Mouse (Mus musculus) embryonic facial prominence, embryonic 12.5 days (tissue): ENCODE measurements around the gene Tmem140. TPM values are rescaled to one million over a fixed set of nuclear protein-coding genes. Genes with fewer than 3 reads are reported as not detected.
A peak's percentile ranks its signal among the peaks of the same experiment; 100 is the strongest.

ENCODE experiments used
- ATAC-seq: fragments of 200-750 bp; cut with Nextera tagmentation; 2 replicates; pipeline ENCODE4 v1.8.0; 2017; ENCODE audit not compliant: insufficient number of reproducible peaks, insufficient read depth, low FRiP score, low TSS enrichment
- H3K27ac ChIP-seq: fragments of 300-500 bp; sonication (generic); 2 replicates; pipeline ENCODE4 v1.5.1; 2016; ENCODE audit warnings: mild to moderate bottlenecking
- H3K27me3 ChIP-seq: fragments of 300-500 bp; sonication (generic); 2 replicates; pipeline ENCODE4 v1.6.1; 2016; ENCODE audit warnings: mild to moderate bottlenecking, moderate library complexity
- H3K36me3 ChIP-seq: fragments of 300-500 bp; sonication (generic); 2 replicates; pipeline ENCODE4 v1.6.1; 2016; ENCODE audit warnings: mild to moderate bottlenecking
- H3K4me1 ChIP-seq: fragments of 300-500 bp; sonication (generic); 2 replicates; pipeline ENCODE4 v1.6.1; 2016
- H3K4me2 ChIP-seq: fragments of 300-500 bp; sonication (generic); replicated peaks from 2 replicates; pipeline ENCODE4 v1.6.1; 2016; ENCODE audit warnings: mild to moderate bottlenecking, moderate library complexity
- H3K4me3 ChIP-seq: fragments of 300-500 bp; sonication (generic); 2 replicates; pipeline ENCODE4 v1.5.1; 2016; ENCODE audit warnings: mild to moderate bottlenecking
- H3K9ac ChIP-seq: fragments of 300-500 bp; sonication (generic); 2 replicates; pipeline ENCODE4 v1.6.1; 2016; ENCODE audit warnings: mild to moderate bottlenecking, moderate library complexity
- H3K9me3 ChIP-seq: fragments of 300-500 bp; sonication (generic); 2 replicates; pipeline ENCODE4 v1.6.1; 2016; ENCODE audit warnings: mild to moderate bottlenecking, moderate library complexity
- WGBS: fragments of 180-500 bp; shearing (Covaris S2); methylation state at CpG from one replicate; pipeline ENCODE4 v1.1.7; 2016; 5-methylcytosine and 5-hydroxymethylcytosine counted together
- polyA plus RNA-seq: library from polyadenylated mRNA; unstranded; fragments of >200 nt; fragmentation: Nextera tagmentation; extraction: Ambion mirVana; gene quantifications from 2 replicates; pipeline ENCODE4 v1.2.1, GENCODE M21; 2016

Gene Tmem140
- 2.0 and 2.6 TPM in 2 replicates for polyA plus RNA-seq

DNA sequence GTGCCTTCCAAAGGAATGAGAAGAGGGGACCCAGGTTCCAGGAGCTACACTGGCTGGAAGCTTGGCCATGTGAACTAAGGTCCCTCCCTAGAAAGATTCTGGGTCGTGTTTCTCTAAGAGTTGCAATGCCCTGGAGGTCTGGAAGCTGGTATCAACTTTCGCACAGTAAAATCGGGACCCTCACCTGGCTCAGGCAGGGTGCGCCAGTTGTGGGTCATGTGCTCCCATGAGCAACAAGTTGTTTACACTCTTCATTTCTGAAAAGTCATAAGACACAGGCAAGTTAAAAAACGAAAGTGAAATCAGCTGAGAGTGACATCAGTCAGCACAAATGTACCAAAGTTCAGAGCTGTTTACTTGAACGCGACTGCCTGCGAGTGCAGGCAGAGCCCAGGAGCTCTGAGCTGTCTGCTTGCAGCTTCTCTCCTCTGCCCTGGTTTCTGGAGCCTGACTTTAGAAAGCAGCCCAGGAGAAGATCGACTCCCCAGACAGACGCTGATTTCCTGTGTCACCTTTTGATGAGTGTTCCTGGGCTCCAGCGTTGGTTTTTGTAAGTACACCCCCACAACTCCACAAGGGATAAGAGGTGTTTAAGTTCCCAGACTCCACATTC lies at the start of gene Tmem140:
Tmem140 (plus strand) TSS at position 356 of the 613 bp plus-strand sequence.
- Histone ChIP-seq H3K27ac (0 out of 2 replicates have a peak within 1 kb of the TSS, but pooled peaks have one; percentile 69), H3K4me1 (peaks cover 17% of the 10 kb centered on the region), H3K9me3 (no peaks in the 10 kb centered on the region), H3K36me3 (no peaks in the 10 kb centered on the region), H3K4me2 (peak within 1 kb of the TSS; percentile 19), H3K27me3 (no peaks in the 10 kb centered on the region), H3K4me3 (no peak within 1 kb of the TSS), H3K9ac (no peak within 1 kb of the TSS)
- 34% methylated on average over 11 of the region's 11 CpGs for WGBS
- ATAC-seq = no peak

DNA sequence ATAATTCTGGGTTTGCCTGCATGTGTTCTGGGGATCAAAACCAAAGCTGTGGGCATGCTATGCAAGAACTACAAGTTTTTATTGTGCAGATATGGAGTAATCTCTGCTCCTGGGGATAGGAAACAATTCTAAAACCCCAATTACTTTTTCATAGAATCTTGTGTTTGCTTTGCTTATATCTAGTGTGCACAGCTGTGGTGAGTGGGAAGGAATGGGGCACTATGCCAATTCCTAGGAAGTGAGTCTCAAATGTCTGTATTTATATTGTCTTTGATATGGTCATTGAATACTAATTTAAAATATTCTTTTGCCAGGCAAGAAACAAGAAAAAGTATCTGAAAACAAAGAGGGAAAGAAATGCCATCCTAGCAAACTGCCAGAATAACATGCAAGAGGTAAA lies 38.5 kb upstream of the Tmem140 start:
- no peaks in the 10 kb centered on the region for H3K36me3 ChIP-seq
- H3K27ac ChIP-seq = no peak overlapping the region

DNA sequence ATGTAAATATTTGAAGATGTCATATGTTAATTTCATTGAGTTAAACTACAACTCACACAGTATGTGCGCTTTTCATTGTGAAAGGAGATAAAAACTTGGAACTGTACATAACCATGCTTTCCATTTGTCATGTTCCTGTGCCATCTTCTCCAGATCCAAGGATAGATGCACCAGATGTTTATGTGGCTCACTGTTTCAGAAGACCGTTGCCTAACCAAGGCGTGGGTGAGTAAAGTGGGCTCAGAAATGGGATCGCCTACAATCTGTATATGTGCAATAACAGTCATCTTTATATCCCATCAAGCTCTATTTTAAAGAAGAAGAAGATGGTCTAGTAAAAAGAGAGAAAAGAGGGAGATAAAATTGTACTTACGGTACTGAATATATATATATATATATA lies 30.6 kb upstream of the Tmem140 start:
- H3K27ac ChIP-seq = no peak overlapping the region
- H3K4me1 ChIP-seq = no peaks in the 10 kb centered on the region
- WGBS = 95% methylated on average over 5 of the region's 5 CpGs
- H3K4me3 ChIP-seq = no peak overlapping the region
- ATAC-seq = no peak
- H3K9me3 ChIP-seq = no peaks in the 10 kb centered on the region
- no peaks in the 10 kb centered on the region for H3K36me3 ChIP-seq
- H3K27me3 ChIP-seq = no peaks in the 10 kb centered on the region
- no peak overlapping the region for H3K4me2 ChIP-seq
- no peak overlapping the region for H3K9ac ChIP-seq

More for the DNA sequence above, 38.5 kb upstream of the Tmem140 start:
- H3K9ac ChIP-seq = no peak overlapping the region
- H3K27me3 ChIP-seq = no peaks in the 10 kb centered on the region
- no peak overlapping the region for H3K4me3 ChIP-seq
- no peak for ATAC-seq
- H3K9me3 ChIP-seq = no peaks in the 10 kb centered on the region
- no peaks in the 10 kb centered on the region for H3K4me1 ChIP-seq
- no peak overlapping the region for H3K4me2 ChIP-seq

DNA sequence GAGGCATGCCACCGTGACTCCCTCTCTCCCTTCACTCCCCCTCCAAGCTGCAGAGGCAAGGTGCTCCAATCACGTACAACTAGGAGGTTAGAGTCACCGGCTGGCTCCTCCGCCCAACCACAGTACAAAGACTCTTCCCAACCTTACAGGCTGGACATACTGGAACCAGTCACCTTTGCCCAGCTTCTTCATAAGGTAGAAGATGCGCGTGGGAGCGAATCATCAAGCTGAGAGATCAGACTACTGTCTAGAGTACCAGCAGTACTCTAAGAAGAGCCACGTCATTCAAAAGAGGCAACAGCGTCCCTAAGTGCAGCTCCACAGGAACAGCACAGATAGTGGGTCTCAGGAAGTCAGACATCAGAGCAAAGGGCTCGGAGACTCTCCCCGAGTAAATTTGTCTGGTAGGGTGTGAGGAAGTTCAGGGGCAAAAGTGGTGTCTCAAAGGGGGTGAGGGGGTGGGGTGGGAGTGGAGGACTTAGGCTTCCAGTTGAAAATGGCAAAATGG lies 1.3 kb upstream of the Tmem140 start:
- Histone ChIP-seq H3K4me3 (no peak overlapping the region), H3K9me3 (no peaks in the 10 kb centered on the region), H3K36me3 (no peaks in the 10 kb centered on the region), H3K4me1 (peaks cover 12% of the 10 kb centered on the region; the same call in 1 of the 2 replicates), H3K27me3 (no peaks in the 10 kb centered on the region), H3K27ac (no peak overlapping the region), H3K4me2 (no peak overlapping the region), H3K9ac (no peak overlapping the region)
- WGBS = 90% methylated on average over 11 of the region's 11 CpGs
- no peak for ATAC-seq

DNA sequence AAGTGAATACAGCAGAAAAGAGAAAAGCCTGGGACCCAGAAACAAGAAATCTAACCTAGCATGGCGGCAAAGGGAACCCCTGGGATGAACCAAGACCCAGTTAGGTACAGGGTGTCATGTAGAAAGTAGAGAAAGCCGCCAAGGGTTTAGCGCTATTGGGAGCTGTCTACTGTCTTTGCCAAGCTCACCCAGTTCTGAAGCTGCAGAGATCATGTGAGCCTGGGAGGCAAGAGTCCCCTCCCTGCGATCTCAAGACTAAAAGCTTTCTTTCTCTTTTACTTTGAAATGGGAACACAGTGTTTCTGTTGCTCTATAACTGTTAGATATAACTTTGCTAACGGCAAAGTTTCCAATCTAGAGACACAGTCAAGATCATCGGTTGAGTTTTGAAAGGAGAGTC lies 565 bp upstream of the Tmem140 start:
- 93% methylated on average over 6 of the region's 6 CpGs for WGBS

DNA sequence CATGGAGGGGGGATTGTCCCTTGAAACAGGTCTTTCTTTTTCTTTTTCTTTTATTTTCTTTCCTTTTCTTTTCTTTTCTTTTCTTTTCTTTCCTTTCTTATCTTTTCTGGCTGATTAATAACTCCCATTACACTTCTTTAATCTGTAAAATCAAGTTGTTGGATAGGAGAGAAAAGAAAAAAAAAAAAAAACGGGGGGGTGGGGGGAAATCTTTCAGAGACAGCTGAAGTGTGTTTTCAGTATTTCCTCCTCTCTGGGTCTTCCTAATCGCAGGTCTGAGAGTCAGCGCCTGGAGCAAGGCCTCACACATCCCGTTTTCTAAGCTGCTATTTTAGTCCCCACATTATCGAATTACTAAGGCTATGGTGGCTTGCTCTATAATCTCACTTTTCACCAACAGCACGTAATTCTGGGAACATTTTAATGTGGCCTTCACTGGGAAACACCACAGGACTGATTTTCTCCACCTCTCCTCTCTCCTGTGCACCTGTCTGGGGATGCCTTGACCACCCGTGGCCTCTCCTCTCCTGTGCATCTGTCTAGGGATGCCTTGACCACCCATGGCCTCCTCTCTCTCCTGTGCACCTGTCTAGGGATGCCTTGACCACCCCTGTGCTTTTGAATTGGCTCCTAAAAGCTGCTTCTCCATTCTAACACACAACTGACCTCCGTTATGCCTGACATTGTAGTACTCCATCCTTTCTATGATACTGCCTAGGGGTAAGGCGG lies 1.0 kb downstream of the Tmem140 start:
- no peak for ATAC-seq
- Histone ChIP-seq H3K27ac (no peak overlapping the region), H3K4me1 (peaks cover 17% of the 10 kb centered on the region), H3K27me3 (no peaks in the 10 kb centered on the region), H3K9ac (no peak overlapping the region), H3K4me3 (no peak overlapping the region), H3K4me2 (no peak overlapping the region), H3K36me3 (no peaks in the 10 kb centered on the region), H3K9me3 (no peaks in the 10 kb centered on the region)
- 48% methylated on average over 9 of the region's 9 CpGs for WGBS

More for the DNA sequence above, 565 bp upstream of the Tmem140 start:
- no peaks in the 10 kb centered on the region for H3K9me3 ChIP-seq
- H3K4me1 ChIP-seq = peaks cover 17% of the 10 kb centered on the region
- H3K4me3 ChIP-seq = no peak overlapping the region
- H3K27ac ChIP-seq = no peak overlapping the region
- no peaks in the 10 kb centered on the region for H3K36me3 ChIP-seq
- no peak overlapping the region for H3K9ac ChIP-seq
- no peak for ATAC-seq
- H3K27me3 ChIP-seq = no peaks in the 10 kb centered on the region
- no peak overlapping the region; the same call in 1 of the 2 replicates for H3K4me2 ChIP-seq

DNA sequence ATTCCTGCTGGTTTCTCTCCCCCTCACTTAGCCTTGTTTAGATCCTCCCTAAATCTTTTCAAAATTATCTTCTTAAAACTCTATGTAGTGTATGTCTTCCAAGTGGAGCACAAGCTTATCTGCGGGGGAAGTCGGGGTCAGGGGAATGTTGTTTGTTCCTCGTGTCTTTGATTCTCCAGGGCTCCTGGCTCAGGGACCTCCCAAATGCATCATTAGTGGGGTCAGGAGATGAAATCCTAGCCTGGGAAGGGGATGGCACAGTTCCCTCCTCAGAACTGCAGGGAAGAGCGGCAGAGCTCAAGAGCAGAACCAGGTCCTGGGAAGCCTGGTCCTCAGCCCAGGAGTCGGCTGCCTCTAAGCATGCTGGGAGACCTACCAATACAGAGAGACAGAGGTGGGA lies 2.3 kb downstream of the Tmem140 start:
- Histone ChIP-seq H3K4me2 (no peak overlapping the region), H3K27me3 (no peaks in the 10 kb centered on the region), H3K4me1 (peaks cover 17% of the 10 kb centered on the region), H3K4me3 (no peak overlapping the region), H3K36me3 (no peaks in the 10 kb centered on the region), H3K9me3 (no peaks in the 10 kb centered on the region), H3K9ac (no peak overlapping the region), H3K27ac (no peak overlapping the region)
- ATAC-seq = no peak
- 54% methylated on average over 5 of the region's 5 CpGs for WGBS

DNA sequence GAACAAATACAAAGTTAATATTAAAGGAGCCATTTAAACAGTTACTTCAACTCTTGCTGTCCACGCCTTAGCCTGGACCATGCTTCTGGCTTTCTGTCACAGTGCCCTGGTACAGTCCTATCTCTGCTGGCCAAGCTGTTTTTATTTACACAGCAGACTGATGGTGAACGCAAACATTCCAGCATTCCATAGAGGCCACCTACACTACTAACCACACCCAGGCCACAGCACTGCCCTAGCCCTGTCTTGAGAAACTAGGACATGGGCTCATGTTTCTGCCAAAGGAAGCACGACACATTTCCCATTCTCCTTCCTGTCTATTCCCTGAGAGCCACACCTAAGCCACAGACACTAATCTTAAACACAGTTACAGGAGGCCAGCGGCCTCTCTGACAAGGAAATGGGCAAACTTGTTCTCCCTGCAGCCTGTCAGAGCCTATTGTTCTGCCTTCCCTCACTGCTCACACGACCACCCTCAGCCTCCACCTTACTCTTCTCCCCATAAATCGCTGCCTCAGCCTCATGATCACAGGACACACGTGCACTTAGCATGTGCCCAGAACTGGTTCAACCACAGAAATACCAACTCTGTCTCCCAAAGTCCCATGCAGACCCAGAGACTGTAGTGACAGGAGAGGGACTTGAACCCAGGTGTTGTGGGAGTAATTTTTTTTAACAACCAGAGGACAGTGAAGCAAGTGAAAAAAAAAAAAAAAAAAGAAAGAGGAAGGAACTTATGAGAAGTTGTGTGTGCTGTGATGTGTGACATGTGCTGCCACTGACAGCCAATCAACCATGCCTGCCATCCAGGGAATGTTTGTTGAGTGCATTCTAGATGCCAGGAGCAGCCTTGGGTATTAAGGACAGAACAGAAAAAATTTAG lies 3.0 kb downstream of the Tmem140 start:
- Histone ChIP-seq H3K27ac (no peak overlapping the region), H3K36me3 (no peaks in the 10 kb centered on the region), H3K4me2 (no peak overlapping the region), H3K27me3 (no peaks in the 10 kb centered on the region), H3K9ac (no peak overlapping the region), H3K4me3 (no peak overlapping the region), H3K9me3 (no peaks in the 10 kb centered on the region), H3K4me1 (peaks cover 21% of the 10 kb centered on the region)
- 52% methylated on average over 7 of the region's 7 CpGs for WGBS
- no peak for ATAC-seq

DNA sequence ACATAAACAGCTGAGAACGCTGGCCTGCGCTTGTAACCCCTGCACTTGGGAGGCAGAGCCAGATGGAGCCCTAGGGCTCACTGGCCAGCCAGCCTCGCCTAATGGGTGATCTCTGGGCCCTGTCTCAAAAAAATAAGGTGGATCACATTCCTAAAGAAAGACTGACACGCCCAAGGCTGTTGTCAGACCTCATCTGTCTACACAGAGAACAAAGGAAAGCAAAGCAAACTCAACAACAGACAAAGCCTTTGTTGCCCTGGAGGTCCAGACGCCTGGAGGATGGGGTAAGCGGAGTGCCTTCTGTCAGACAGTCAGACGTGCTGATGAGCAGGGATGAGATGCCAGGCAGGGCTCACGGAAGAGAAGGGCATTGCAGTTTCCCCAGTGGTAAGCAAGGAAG lies 3.8 kb downstream of the Tmem140 start:
- no peaks in the 10 kb centered on the region for H3K9me3 ChIP-seq
- no peak overlapping the region for H3K9ac ChIP-seq
- H3K4me3 ChIP-seq = no peak overlapping the region
- no peaks in the 10 kb centered on the region for H3K36me3 ChIP-seq
- H3K4me2 ChIP-seq = no peak overlapping the region
- no peak overlapping the region for H3K27ac ChIP-seq
- peaks cover 23% of the 10 kb centered on the region for H3K4me1 ChIP-seq
- no peak for ATAC-seq
- 36% methylated on average over 8 of the region's 8 CpGs for WGBS
- H3K27me3 ChIP-seq = no peaks in the 10 kb centered on the region

DNA sequence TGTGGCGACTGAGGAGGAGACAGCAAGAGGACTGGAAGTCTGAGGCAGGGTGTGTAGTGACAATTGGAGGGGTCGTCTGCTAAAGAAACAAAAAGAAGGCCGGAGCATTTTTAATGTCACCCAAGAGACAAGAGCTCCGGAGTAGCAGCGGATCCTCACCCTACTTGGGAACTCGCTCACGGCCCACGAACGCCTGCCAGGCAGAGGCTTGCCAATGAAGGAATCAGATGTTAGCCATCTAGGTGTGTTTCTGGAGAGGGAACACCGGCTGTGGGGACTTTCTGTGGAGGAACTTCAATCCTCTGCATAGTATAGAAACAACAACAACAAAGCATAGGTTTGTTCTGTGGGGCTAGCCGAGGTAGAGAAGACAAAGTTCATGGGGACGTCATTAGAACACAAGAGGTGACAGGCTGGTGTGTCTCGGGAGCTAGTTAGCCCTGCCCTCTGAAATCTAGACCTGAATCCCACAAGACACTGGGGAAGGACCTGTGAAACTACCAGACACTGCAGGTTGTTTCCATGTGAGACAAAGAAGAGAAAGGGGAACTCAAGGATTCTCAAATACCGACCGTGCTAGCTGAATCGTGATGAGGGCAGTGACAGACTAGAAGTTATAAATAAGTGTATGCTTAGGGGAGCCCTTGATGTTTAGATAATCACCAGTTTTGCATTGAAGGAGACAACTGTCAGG lies 4.5 kb downstream of the Tmem140 start:
- peaks cover 23% of the 10 kb centered on the region for H3K4me1 ChIP-seq
- H3K9ac ChIP-seq = no peak overlapping the region
- ATAC-seq = no peak

DNA sequence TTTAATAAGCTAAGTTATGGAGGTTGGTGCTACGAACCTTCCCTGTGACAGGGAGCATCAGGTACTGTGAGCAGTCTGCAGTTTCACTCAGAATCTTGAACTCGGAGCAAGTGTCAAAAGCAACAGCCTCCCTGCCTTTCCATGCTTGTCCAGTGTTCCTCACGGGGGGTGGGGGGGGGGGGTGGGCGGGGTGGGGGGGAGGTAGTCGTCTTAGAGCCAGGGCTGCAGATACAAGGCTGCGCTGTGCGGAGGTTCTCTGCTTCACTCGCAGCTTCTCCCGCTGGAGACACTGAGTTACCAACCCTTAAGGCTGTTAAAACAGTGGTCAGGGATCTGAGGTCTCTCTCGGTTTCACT lies 5.0 kb downstream of the Tmem140 start:
- Histone ChIP-seq H3K4me1 (peaks cover 19% of the 10 kb centered on the region), H3K36me3 (no peaks in the 10 kb centered on the region), H3K4me3 (no peak overlapping the region), H3K4me2 (no peak overlapping the region), H3K9me3 (no peaks in the 10 kb centered on the region), H3K9ac (no peak overlapping the region), H3K27ac (no peak overlapping the region), H3K27me3 (no peaks in the 10 kb centered on the region)
- 69% methylated on average over 10 of the region's 10 CpGs for WGBS
- no peak for ATAC-seq

More for the DNA sequence above, 4.5 kb downstream of the Tmem140 start:
- Histone ChIP-seq H3K27ac (no peak overlapping the region), H3K36me3 (no peaks in the 10 kb centered on the region), H3K4me2 (no peak overlapping the region), H3K4me3 (no peak overlapping the region), H3K9me3 (no peaks in the 10 kb centered on the region), H3K27me3 (no peaks in the 10 kb centered on the region)
- WGBS = 70% methylated on average over 16 of the region's 16 CpGs
